Mouse (Mus musculus) bone marrow macrophage, adult 2 months (primary cell): Measurements from ENCODE around the gene Tfpi.

Experiments used
- CTCF ChIP-seq: IDR thresholded peaks from 2 replicates; pipeline ENCODE4 v1.5.1; 2012; ENCODE audit warnings: low read depth, mild to moderate bottlenecking, low read length, moderate library complexity
- POLR2A ChIP-seq: IDR thresholded peaks from 2 replicates; pipeline ENCODE4 v1.6.1; 2012; ENCODE audit warnings: mild to moderate bottlenecking, low read depth, low read length, borderline replicate concordance

- TF ChIP-seq POLR2A (no peak), CTCF (no peak)
Measured at GRCm38 (mm10) chr2:84487705-84488291, 11.2 kb upstream of the Tfpi start.
